Mouse (Mus musculus): ENCODE results near the gene Zbtb24. TPM values are rescaled to one million over a fixed set of nuclear protein-coding genes. Genes with fewer than 3 reads are reported as not detected.

The Zbtb24 gene
- polyA plus RNA-seq, 1 experiment from 2014 or later = 18.6 TPM

- 77% methylated on average over 1 of the region's 1 CpGs for WGBS
- H3K27ac ChIP-seq = no peak overlapping the region
- no peak for DNase-seq (ENCODE audit: low spot score)
- H3K36me3 ChIP-seq = peaks cover 16% of the 10 kb centered on the region
- peaks cover 24% of the 10 kb centered on the region for H3K4me1 ChIP-seq (replicated peaks)
- no peak overlapping the region for H3K4me3 ChIP-seq
- H3K27me3 ChIP-seq (ENCODE audit: insufficient read depth, poor library complexity, severe bottlenecking) = no peaks in the 10 kb centered on the region
- no peaks in the 10 kb centered on the region for H3K9me3 ChIP-seq
Measured at GRCm38 (mm10) chr10:41448216-41448615, 2.0 kb upstream of the Zbtb24 start.

- Histone ChIP-seq H3K36me3 (peaks cover 23% of the 10 kb centered on the region), H3K27ac (peak overlapping the region; percentile 89), H3K27me3 (ENCODE audit: insufficient read depth, poor library complexity, severe bottlenecking) (no peaks in the 10 kb centered on the region), H3K4me3 (peak overlapping the region; percentile 87), H3K4me1 (replicated peaks) (peaks cover 31% of the 10 kb centered on the region), H3K9me3 (no peaks in the 10 kb centered on the region)
- WGBS = 15% methylated on average over 14 of the region's 14 CpGs
- no peak for DNase-seq (ENCODE audit: low spot score)
Measured at GRCm38 (mm10) chr10:41449684-41450083, 499 bp upstream of the Zbtb24 start.

- Histone ChIP-seq H3K27me3 (ENCODE audit: insufficient read depth, poor library complexity, severe bottlenecking) (no peaks in the 10 kb centered on the region), H3K4me3 (peak overlapping the region; percentile 87), H3K36me3 (peaks cover 34% of the 10 kb centered on the region), H3K9me3 (no peaks in the 10 kb centered on the region), H3K4me1 (replicated peaks) (peaks cover 31% of the 10 kb centered on the region), H3K27ac (peak overlapping the region; percentile 89)
- WGBS = 60% methylated on average over 18 of the region's 18 CpGs
- DNase-seq (ENCODE audit: low spot score) = no peak
Measured at GRCm38 (mm10) chr10:41450780-41451522, 768 bp downstream of the Zbtb24 start.

GRCm38 (mm10) chr10:41451656-41452055 is 1.5 kb downstream of the Zbtb24 start:
- no peak for DNase-seq (ENCODE audit: low spot score)
- peaks cover 42% of the 10 kb centered on the region for H3K36me3 ChIP-seq
- WGBS = 93% methylated on average over 9 of the region's 9 CpGs
- no peak overlapping the region for H3K4me3 ChIP-seq
- peaks cover 31% of the 10 kb centered on the region for H3K4me1 ChIP-seq (replicated peaks)
- no peaks in the 10 kb centered on the region for H3K9me3 ChIP-seq
- H3K27ac ChIP-seq = no peak overlapping the region
- H3K27me3 ChIP-seq (ENCODE audit: insufficient read depth, poor library complexity, severe bottlenecking) = no peaks in the 10 kb centered on the region

GRCm38 (mm10) chr10:41452791-41453190 is 2.6 kb downstream of the Zbtb24 start:
- H3K36me3 ChIP-seq = peaks cover 53% of the 10 kb centered on the region
- peaks cover 31% of the 10 kb centered on the region for H3K4me1 ChIP-seq (replicated peaks)
- no peak for DNase-seq (ENCODE audit: low spot score)
- H3K9me3 ChIP-seq = no peaks in the 10 kb centered on the region
- H3K27ac ChIP-seq = no peak overlapping the region
- 94% methylated on average over 3 of the region's 3 CpGs for WGBS
- H3K4me3 ChIP-seq = no peak overlapping the region
- no peaks in the 10 kb centered on the region for H3K27me3 ChIP-seq (ENCODE audit: insufficient read depth, poor library complexity, severe bottlenecking)

GRCm38 (mm10) chr10:41459990-41460389 is 9.8 kb downstream of the Zbtb24 start:
- WGBS = 81% methylated on average over 4 of the region's 4 CpGs
- Histone ChIP-seq H3K27ac (no peak overlapping the region), H3K36me3 (peaks cover 86% of the 10 kb centered on the region), H3K27me3 (ENCODE audit: insufficient read depth, poor library complexity, severe bottlenecking) (no peaks in the 10 kb centered on the region), H3K4me3 (no peak overlapping the region), H3K9me3 (no peaks in the 10 kb centered on the region), H3K4me1 (replicated peaks) (peaks cover 19% of the 10 kb centered on the region; the same call in 1 of the 2 replicates)
- DNase-seq (ENCODE audit: low spot score) = no peak

GRCm38 (mm10) chr10:41460501-41460900 is 10.3 kb downstream of the Zbtb24 start:
- H3K4me1 ChIP-seq (replicated peaks) = peaks cover 19% of the 10 kb centered on the region; the same call in 1 of the 2 replicates
- H3K9me3 ChIP-seq = no peaks in the 10 kb centered on the region
- no peak overlapping the region for H3K27ac ChIP-seq
- H3K27me3 ChIP-seq (ENCODE audit: insufficient read depth, poor library complexity, severe bottlenecking) = no peaks in the 10 kb centered on the region
- H3K4me3 ChIP-seq = no peak overlapping the region
- H3K36me3 ChIP-seq = peaks cover 86% of the 10 kb centered on the region
- 34% methylated on average over 2 of the region's 2 CpGs for WGBS
- no peak for DNase-seq (ENCODE audit: low spot score)

GRCm38 (mm10) chr10:41461057-41461722 is 11.0 kb downstream of the Zbtb24 start:
- no peak overlapping the region for H3K4me3 ChIP-seq
- H3K27me3 ChIP-seq (ENCODE audit: insufficient read depth, poor library complexity, severe bottlenecking) = no peaks in the 10 kb centered on the region
- H3K9me3 ChIP-seq = no peaks in the 10 kb centered on the region
- DNase-seq (ENCODE audit: low spot score) = no peak
- H3K4me1 ChIP-seq (replicated peaks) = peaks cover 19% of the 10 kb centered on the region; the same call in 1 of the 2 replicates
- WGBS = 89% methylated on average over 3 of the region's 3 CpGs
- H3K27ac ChIP-seq = no peak overlapping the region
- peaks cover 84% of the 10 kb centered on the region for H3K36me3 ChIP-seq

GRCm38 (mm10) chr10:41464401-41464955 is 14.3 kb downstream of the Zbtb24 start:
- Histone ChIP-seq H3K27me3 (ENCODE audit: insufficient read depth, poor library complexity, severe bottlenecking) (no peaks in the 10 kb centered on the region), H3K36me3 (peaks cover 68% of the 10 kb centered on the region), H3K4me1 (replicated peaks) (peaks cover 24% of the 10 kb centered on the region), H3K4me3 (no peak overlapping the region), H3K27ac (no peak overlapping the region; the same call in 1 of the 2 replicates), H3K9me3 (no peaks in the 10 kb centered on the region)
- DNase-seq (ENCODE audit: low spot score) = no peak
- WGBS = 40% methylated on average over 15 of the region's 15 CpGs

GRCm38 (mm10) chr10:41467325-41467724 is 17.1 kb downstream of the Zbtb24 start:
- H3K9me3 ChIP-seq = no peaks in the 10 kb centered on the region
- no peak overlapping the region for H3K27ac ChIP-seq
- no peak overlapping the region for H3K4me3 ChIP-seq
- 31% methylated on average over 6 of the region's 6 CpGs for WGBS
- H3K27me3 ChIP-seq (ENCODE audit: insufficient read depth, poor library complexity, severe bottlenecking) = no peaks in the 10 kb centered on the region
- DNase-seq (ENCODE audit: low spot score) = no peak
- H3K4me1 ChIP-seq (replicated peaks) = peaks cover 13% of the 10 kb centered on the region
- H3K36me3 ChIP-seq = peaks cover 46% of the 10 kb centered on the region

- Histone ChIP-seq H3K27ac (no peak overlapping the region), H3K27me3 (ENCODE audit: insufficient read depth, poor library complexity, severe bottlenecking) (peaks cover 3% of the 10 kb centered on the region; the same call in 1 of the 2 replicates), H3K4me3 (no peak overlapping the region), H3K36me3 (peaks cover 20% of the 10 kb centered on the region), H3K4me1 (replicated peaks) (peaks cover 10% of the 10 kb centered on the region), H3K9me3 (no peaks in the 10 kb centered on the region)
- no peak for DNase-seq (ENCODE audit: low spot score)
- WGBS = 91% methylated on average over 3 of the region's 3 CpGs
Measured at GRCm38 (mm10) chr10:41470693-41471092, 20.5 kb downstream of the Zbtb24 start.

- H3K4me1 ChIP-seq (replicated peaks) = peaks cover 24% of the 10 kb centered on the region
- H3K27me3 ChIP-seq (ENCODE audit: insufficient read depth, poor library complexity, severe bottlenecking) = peaks cover 3% of the 10 kb centered on the region; the same call in 1 of the 2 replicates
- H3K9me3 ChIP-seq = no peaks in the 10 kb centered on the region
- no peak for DNase-seq (ENCODE audit: low spot score)
- H3K36me3 ChIP-seq = peaks cover 9% of the 10 kb centered on the region
- H3K4me3 ChIP-seq = no peak overlapping the region
- no peak overlapping the region for H3K27ac ChIP-seq
Measured at GRCm38 (mm10) chr10:41472534-41472933, 22.4 kb downstream of the Zbtb24 start.

GRCm38 (mm10) chr10:41472962-41473481 is 22.8 kb downstream of the Zbtb24 start:
- no peaks in the 10 kb centered on the region for H3K9me3 ChIP-seq
- 79% methylated on average over 5 of the region's 5 CpGs for WGBS
- H3K4me1 ChIP-seq (replicated peaks) = peaks cover 29% of the 10 kb centered on the region
- H3K27me3 ChIP-seq (ENCODE audit: insufficient read depth, poor library complexity, severe bottlenecking) = peaks cover 3% of the 10 kb centered on the region; the same call in 1 of the 2 replicates
- H3K36me3 ChIP-seq = peaks cover 10% of the 10 kb centered on the region
- no peak for DNase-seq (ENCODE audit: low spot score)
- no peak overlapping the region for H3K27ac ChIP-seq
- H3K4me3 ChIP-seq = no peak overlapping the region
